Mouse (Mus musculus) CH12.LX (cell line): ENCODE measurements around the gene Cep112. TPM values are rescaled to one million over a fixed set of nuclear protein-coding genes. Genes with fewer than 3 reads are reported as not detected.

Experiments used
- DNase-seq: peaks from one replicate; pipeline ENCODE4 v3.0.0-alpha.2; 2013; ENCODE audit errors: extremely low read depth
- H3K27ac ChIP-seq: 2 replicates; pipeline ENCODE4 v1.5.1; 2012; ENCODE audit warnings: low read depth, mild to moderate bottlenecking, control low read depth, moderate library complexity; ENCODE audit not compliant: insufficient read depth
- H3K27me3 ChIP-seq: replicated peaks from 2 replicates; pipeline ENCODE3; 2012; ENCODE audit warnings: inconsistent platforms
- H3K36me3 ChIP-seq, 2 experiments: replicated peaks in 1 of 2; 2 replicates each; pipeline versions ENCODE3 to v1.6.1; 2012; ENCODE audit warnings: inconsistent platforms in 1 of 2, low read length in 1 of 2, mild to moderate bottlenecking in 1 of 2, mixed read lengths in 1 of 2, moderate library complexity in 1 of 2; ENCODE audit not compliant: control insufficient read depth in 1 of 2, insufficient read depth in 1 of 2
- H3K4me1 ChIP-seq, 2 experiments: 2 replicates each; pipeline ENCODE4 v1.6.1; 2012; ENCODE audit warnings: inconsistent platforms in 1 of 2, moderate library complexity in 1 of 2; ENCODE audit not compliant: insufficient read depth in 2 of 2, control insufficient read depth in 1 of 2
- H3K4me2 ChIP-seq: 2 replicates; pipeline ENCODE4 v1.6.1; 2012; ENCODE audit warnings: low read depth, mild to moderate bottlenecking, control low read depth; ENCODE audit not compliant: poor library complexity, insufficient read depth, severe bottlenecking
- H3K4me3 ChIP-seq, 3 experiments: fragments of 150-350 bp in 1 of 3; sonication (generic) in 1 of 3; replicated peaks in 1 of 3; 2 replicates each; pipeline versions ENCODE3 to v1.5.1; 2011 to 2012; ENCODE audit warnings: low read depth in 2 of 3, low read length in 2 of 3, mild to moderate bottlenecking in 2 of 3, moderate library complexity in 2 of 3, control low read depth in 1 of 3, improper control_type of control experiment in 1 of 3, inconsistent platforms in 1 of 3, mixed read lengths in 1 of 3; ENCODE audit not compliant: poor library complexity in 1 of 3
- H3K79me2 ChIP-seq: replicated peaks from 2 replicates; pipeline ENCODE4 v1.6.1; 2012; ENCODE audit warnings: mild to moderate bottlenecking, moderate library complexity; ENCODE audit not compliant: control insufficient read depth, poor library complexity, insufficient read depth, severe bottlenecking; ENCODE audit errors: extremely low read depth
- H3K9ac ChIP-seq: 2 replicates; pipeline ENCODE4 v1.6.1; 2012; ENCODE audit warnings: low read depth, mild to moderate bottlenecking, control low read depth, moderate library complexity; ENCODE audit not compliant: insufficient read depth
- H3K9me3 ChIP-seq: replicated peaks from 2 replicates; pipeline ENCODE3; 2012; ENCODE audit warnings: low read length, inconsistent platforms, mixed read lengths
- BHLHE40 ChIP-seq: IDR thresholded peaks from 2 replicates; pipeline ENCODE4 v1.6.1; 2011; ENCODE audit warnings: mild to moderate bottlenecking, low read depth, low read length, improper control_type of control experiment
- CHD1 ChIP-seq: IDR thresholded peaks from 2 replicates; pipeline ENCODE4 v1.6.1; 2012; ENCODE audit warnings: low read depth, low read length, improper control_type of control experiment, inconsistent platforms
- CHD2 ChIP-seq: IDR thresholded peaks from 2 replicates; pipeline ENCODE4 v1.6.1; 2011; ENCODE audit warnings: low read length, improper control_type of control experiment
- CTCF ChIP-seq, 2 experiments: IDR thresholded peaks in 1 of 2; conservative IDR thresholded peaks in 1 of 2; 2 replicates each; pipeline ENCODE4 v1.5.1; 2011 to 2012; ENCODE audit warnings: low read depth in 2 of 2, low read length in 2 of 2, improper control_type of control experiment in 1 of 2, inconsistent platforms in 1 of 2, mild to moderate bottlenecking in 1 of 2, moderate library complexity in 1 of 2
- EP300 ChIP-seq: IDR thresholded peaks from 2 replicates; pipeline ENCODE4 v1.6.1; 2011; ENCODE audit warnings: low read length, improper control_type of control experiment
- ETS1 ChIP-seq: conservative IDR thresholded peaks from 2 replicates; pipeline ENCODE4 v1.6.1; 2012; ENCODE audit warnings: low read depth, mild to moderate bottlenecking, inconsistent platforms, low read length, improper control_type of control experiment, moderate library complexity
- IRF4 ChIP-seq: IDR thresholded peaks from 2 replicates; pipeline ENCODE4 v1.6.1; 2014; ENCODE audit warnings: low read depth, mild to moderate bottlenecking, inconsistent platforms, low read length, improper control_type of control experiment
- JUN ChIP-seq: IDR thresholded peaks from 2 replicates; pipeline ENCODE4 v1.6.1; 2011; ENCODE audit warnings: low read depth, mild to moderate bottlenecking, low read length, improper control_type of control experiment, moderate library complexity; ENCODE audit not compliant: insufficient read depth
- JUND ChIP-seq: conservative IDR thresholded peaks from 2 replicates; pipeline ENCODE4 v1.6.1; 2011; ENCODE audit warnings: low read depth, low read length, improper control_type of control experiment
- MAX ChIP-seq: IDR thresholded peaks from 2 replicates; pipeline ENCODE4 v1.6.1; 2011; ENCODE audit warnings: low read length, improper control_type of control experiment
- MAZ ChIP-seq: IDR thresholded peaks from 2 replicates; pipeline ENCODE4 v1.6.1; 2012; ENCODE audit warnings: low read depth, mild to moderate bottlenecking, inconsistent platforms, low read length, improper control_type of control experiment, moderate library complexity
- MEF2A ChIP-seq: IDR thresholded peaks from 2 replicates; pipeline ENCODE4 v1.6.1; 2014; ENCODE audit warnings: low read depth, mild to moderate bottlenecking, inconsistent platforms, low read length, improper control_type of control experiment, borderline replicate concordance
- MXI1 ChIP-seq: IDR thresholded peaks from 2 replicates; pipeline ENCODE4 v1.6.1; 2011; ENCODE audit warnings: mild to moderate bottlenecking, low read depth, low read length, improper control_type of control experiment
- NELFE ChIP-seq: IDR thresholded peaks from 2 replicates; pipeline ENCODE4 v1.6.1; 2011; ENCODE audit warnings: low read depth, low read length, improper control_type of control experiment
- POLR2AphosphoS2 ChIP-seq: IDR thresholded peaks from 2 replicates; pipeline ENCODE4 v1.6.1; 2011; ENCODE audit warnings: low read depth, low read length, improper control_type of control experiment
- RAD21 ChIP-seq: IDR thresholded peaks from 2 replicates; pipeline ENCODE4 v1.6.1; 2011; ENCODE audit warnings: low read depth, mild to moderate bottlenecking, low read length, improper control_type of control experiment, moderate library complexity
- RCOR1 ChIP-seq: conservative IDR thresholded peaks from 2 replicates; pipeline ENCODE4 v1.6.1; 2012; ENCODE audit warnings: low read depth, mild to moderate bottlenecking, inconsistent platforms, low read length, improper control_type of control experiment
- SIN3A ChIP-seq: IDR thresholded peaks from 2 replicates; pipeline ENCODE4 v1.6.1; 2012; ENCODE audit warnings: low read length, improper control_type of control experiment, inconsistent platforms
- SMC3 ChIP-seq: IDR thresholded peaks from 2 replicates; pipeline ENCODE4 v1.6.1; 2011; ENCODE audit warnings: low read depth, low read length, improper control_type of control experiment
- TBP ChIP-seq: conservative IDR thresholded peaks from 2 replicates; pipeline ENCODE4 v1.6.1; 2011; ENCODE audit warnings: low read depth, low read length, improper control_type of control experiment
- TCF12 ChIP-seq: IDR thresholded peaks from 2 replicates; pipeline ENCODE4 v1.6.1; 2014; ENCODE audit warnings: low read depth, mild to moderate bottlenecking, inconsistent platforms, low read length, improper control_type of control experiment
- UBTF ChIP-seq: IDR thresholded peaks from 2 replicates; pipeline ENCODE4 v1.6.1; 2012; ENCODE audit warnings: low read depth, mild to moderate bottlenecking, inconsistent platforms, low read length, improper control_type of control experiment, moderate library complexity
- USF2 ChIP-seq: conservative IDR thresholded peaks from 2 replicates; pipeline ENCODE4 v1.6.1; 2011; ENCODE audit warnings: low read depth, low read length, improper control_type of control experiment
- ZC3H11A ChIP-seq: IDR thresholded peaks from 2 replicates; pipeline ENCODE4 v1.6.1; 2012; ENCODE audit warnings: low read depth, mild to moderate bottlenecking, inconsistent platforms, low read length, improper control_type of control experiment
- ZNF384 ChIP-seq: IDR thresholded peaks from 2 replicates; pipeline ENCODE4 v1.6.1; 2012; ENCODE audit warnings: low read depth, low read length, improper control_type of control experiment, inconsistent platforms
- dilution Hi-C: fragments of 300-500 bp; cut with MboI; formaldehyde crosslinking; loops from 2 replicates; pipeline ENCODE4 v1.14.3; 2020; ENCODE audit warnings: low sequenced_read_pairs; ENCODE audit not compliant: extremely low pct_unique_long_range_greater_than_20kb, extremely low pct_ligation_motif_present
- in situ Hi-C: fragments of 300-500 bp; cut with MboI; formaldehyde crosslinking; loops from 3 replicates; pipeline ENCODE4 v1.14.3; 2019; ENCODE audit warnings: low sequenced_read_pairs, low pct_ligation_motif_present, low pct_unique_long_range_greater_than_20kb, mixed read lengths
- polyA plus RNA-seq: library from polyadenylated mRNA; unstranded; fragments of >175 nt; gene quantifications from 2 replicates; pipeline ENCODE4 v1.2.1, GENCODE M21; 2012; ENCODE audit warnings: low read depth; ENCODE audit not compliant: insufficient read length
- total RNA-seq, 2 experiments: library from RNA; depleted of rRNA; stranded (reverse); fragments of 300-350 nt in 1 of 2; fragments of >200 nt in 1 of 2; gene quantifications; 2 replicates each; pipeline ENCODE4 v1.2.3; 2012 to 2014

The Cep112 gene
- total and polyA plus RNA-seq, 3 experiments: 0.93 to 1.4 (median 1.3) TPM

DNA sequence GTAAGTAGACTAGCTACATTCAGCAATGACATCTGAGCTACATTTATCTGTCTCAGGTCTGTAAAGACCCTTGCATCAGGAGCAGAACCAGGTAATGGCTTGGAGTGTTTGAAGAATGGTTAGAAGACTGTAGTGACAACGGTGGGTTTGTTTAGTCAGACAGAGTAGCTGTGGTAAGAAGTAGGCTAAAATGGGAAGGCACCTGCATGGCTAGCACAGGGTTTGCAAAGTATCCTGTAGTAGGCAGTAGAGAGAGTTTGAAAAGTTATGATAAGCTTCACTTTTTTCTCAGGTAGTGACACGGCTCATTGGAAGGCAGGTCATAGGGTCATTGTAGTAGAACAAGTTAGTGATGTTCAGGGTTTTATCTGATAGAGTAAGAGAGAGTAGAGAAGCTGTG, 4.1 kb downstream of the Cep112 start:
- Histone ChIP-seq H3K9me3 (no peaks in the 10 kb centered on the region), H3K4me1 (peaks cover 0 to 14% of the 10 kb centered on the region in 2 experiments; a peak in 3 of 4 replicates), H3K4me3 (no peak overlapping the region), H3K27me3 (peaks cover 29% of the 10 kb centered on the region), H3K4me2 (no peak overlapping the region), H3K79me2 (no peaks in the 10 kb centered on the region), H3K9ac (no peak overlapping the region), H3K36me3 (no peaks in the 10 kb centered on the region), H3K27ac (no peak overlapping the region)
- no peak for TF ChIP-seq RCOR1
- TF ChIP-seq RAD21: peak; percentile 5; the same call in 1 of the 2 replicates
- TF ChIP-seq CHD2: no peak
- peak; percentile 39 to 54; a peak in 3 of 4 replicates for TF ChIP-seq CTCF (conservative IDR thresholded peaks at IDR 0.05 in 1 of 2, IDR thresholded peaks at IDR 0.05 in 1 of 2; ENCODE audit: low read depth in 2 of 2, low read length in 2 of 2)
- peak; percentile 23 for DNase-seq
- in situ Hi-C loops: no loop called here
- dilution Hi-C loops: no loop called here

DNA sequence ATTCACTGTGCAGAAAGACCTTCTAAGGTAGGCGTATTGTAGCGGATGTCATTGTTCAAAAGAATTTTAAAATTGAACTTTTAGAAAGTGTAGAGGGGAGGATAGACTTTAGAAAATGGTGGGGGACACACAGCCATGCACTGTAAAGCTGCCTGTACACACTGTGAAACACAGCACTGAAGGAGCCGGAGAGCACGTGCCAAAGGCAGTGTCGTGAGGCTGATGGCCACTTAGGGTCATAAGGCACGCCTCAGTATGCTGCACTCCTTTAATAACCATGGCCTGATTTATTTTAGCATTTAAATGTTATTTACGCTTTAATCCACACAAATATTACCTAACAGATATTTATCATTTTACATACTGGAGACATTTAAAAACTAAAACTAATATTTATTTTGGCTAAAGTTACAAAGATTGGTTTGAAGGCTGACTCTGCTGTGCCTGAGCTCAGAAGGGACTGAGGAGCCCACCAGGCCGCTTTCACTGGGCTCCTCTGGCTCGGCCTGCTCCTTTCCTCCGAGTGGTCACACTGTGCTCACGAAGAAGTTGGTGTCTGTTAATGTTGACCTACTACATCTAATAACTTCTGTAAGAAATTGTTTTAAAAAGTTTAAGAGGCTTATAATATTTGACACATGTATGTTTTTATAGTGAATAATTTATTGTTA, 19.0 kb downstream of the Cep112 start:
- no peak for DNase-seq
- dilution Hi-C loops: no loop called here
- no peak for TF ChIP-seq MAZ
- no peak for TF ChIP-seq ETS1
- TF ChIP-seq MEF2A: no peak
- TF ChIP-seq MAX: no peak
- no peak for TF ChIP-seq NELFE
- TF ChIP-seq RCOR1: no peak
- TF ChIP-seq, all 38 proteins: peak for 0
- Histone ChIP-seq H3K36me3 (no peaks in the 10 kb centered on the region), H3K27me3 (no peaks in the 10 kb centered on the region), H3K4me3 (no peak overlapping the region), H3K9me3 (no peaks in the 10 kb centered on the region), H3K27ac (no peak overlapping the region), H3K4me2 (no peak overlapping the region), H3K9ac (no peak overlapping the region), H3K79me2 (no peaks in the 10 kb centered on the region), H3K4me1 (no peaks in the 10 kb centered on the region)
- in situ Hi-C loops: no loop called here

DNA sequence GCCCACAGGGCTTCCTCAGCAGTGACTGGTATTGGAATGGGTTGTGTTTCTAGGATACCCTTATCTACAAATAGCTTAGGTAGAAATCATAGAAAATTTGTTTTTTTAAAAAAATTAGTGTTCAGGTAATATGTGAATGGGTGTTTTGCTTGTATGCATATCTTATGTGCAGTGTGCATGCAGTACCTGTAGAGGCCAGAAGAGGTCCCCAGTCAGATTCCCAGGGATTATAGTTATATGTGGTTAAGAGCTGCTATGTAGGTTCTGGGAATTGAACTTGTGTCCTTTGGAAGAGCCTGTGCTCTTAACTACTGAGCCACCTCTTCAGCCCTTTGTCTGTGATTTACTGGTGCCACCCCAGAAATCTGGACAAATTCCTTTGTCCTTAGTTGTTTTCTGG, 22.2 kb downstream of the Cep112 start:
- no peaks in the 10 kb centered on the region for H3K27me3 ChIP-seq
- no peak overlapping the region for H3K4me2 ChIP-seq
- no peaks in the 10 kb centered on the region for H3K4me1 ChIP-seq
- in situ Hi-C loops (no loop called here), dilution Hi-C loops (no loop called here)
- no peaks in the 10 kb centered on the region for H3K36me3 ChIP-seq
- H3K79me2 ChIP-seq: no peaks in the 10 kb centered on the region
- H3K27ac ChIP-seq: no peak overlapping the region
- no peak overlapping the region for H3K9ac ChIP-seq
- H3K4me3 ChIP-seq: no peak overlapping the region
- DNase-seq: peak; percentile 42
- peaks cover 7% of the 10 kb centered on the region for H3K9me3 ChIP-seq
- TF ChIP-seq BHLHE40 (no peak), ETS1 (no peak), UBTF (no peak), CHD1 (no peak), TBP (no peak), USF2 (no peak), EP300 (no peak), SIN3A (no peak), JUND (no peak), CTCF (conservative IDR thresholded peaks at IDR 0.05 in 1 of 2, IDR thresholded peaks at IDR 0.05 in 1 of 2; ENCODE audit: low read depth in 2 of 2, low read length in 2 of 2) (peak; percentile 73 to 89), MXI1 (no peak), IRF4 (no peak), JUN (no peak), RAD21 (peak; percentile 60), TCF12 (no peak), MEF2A (no peak), SMC3 (peak; percentile 57), ZNF384 (no peak), ZC3H11A (no peak), POLR2AphosphoS2 (no peak)
